Mouse (Mus musculus) layer of hippocampus, adult 2 months (tissue): ENCODE results near the gene Cox6a2. TPM values are rescaled to one million over a fixed set of nuclear protein-coding genes. Genes with fewer than 3 reads are reported as not detected.

Experiments used
- DNase-seq, 2 experiments: peaks; one replicate each; pipeline ENCODE4 v3.0.0; 2022; ENCODE audit warnings: low spot score in 2 of 2
- H3K27ac ChIP-seq: fragments of 200-600 bp; 2 replicates; pipeline ENCODE4 v1.8.1; 2022
- H3K4me3 ChIP-seq: fragments of 200-600 bp; 2 replicates; pipeline ENCODE4 v1.8.1; 2022; ENCODE audit warnings: mild to moderate bottlenecking
- CTCF ChIP-seq: fragments of 200-600 bp; conservative IDR thresholded peaks from 2 replicates; pipeline ENCODE4 v1.8.1; 2022; ENCODE audit warnings: antibody characterized with exemption, mild to moderate bottlenecking, moderate library complexity
- long read RNA-seq, 2 experiments: library from polyadenylated mRNA; stranded (forward); transcript quantifications; one replicate each; pipeline ENCODE4 v2.0.0; 2021; ENCODE audit warnings: borderline mapping rate in 2 of 2
- total RNA-seq, 2 experiments: library from RNA; stranded (reverse); gene quantifications; 2 replicates each; pipeline ENCODE4 v1.2.3; 2021

Cox6a2 gene
- 1 to 10 TPM; 1.4 to 2.5 TPM for total RNA-seq
- long read RNA-seq, experiment 1, partial matches to known transcripts: 0 of 4 reads
- long read RNA-seq, experiment 1, other reads (novel, unspliced or antisense): 0 of 4 reads
- long read RNA-seq, experiment 2, transcript Cox6a2-201 (3 exons, 680 nt): major isoform, 5 of 5 reads
- long read RNA-seq, experiment 2, partial matches to known transcripts: 0 of 5 reads
- long read RNA-seq, experiment 2, other reads (novel, unspliced or antisense): 0 of 5 reads

DNA sequence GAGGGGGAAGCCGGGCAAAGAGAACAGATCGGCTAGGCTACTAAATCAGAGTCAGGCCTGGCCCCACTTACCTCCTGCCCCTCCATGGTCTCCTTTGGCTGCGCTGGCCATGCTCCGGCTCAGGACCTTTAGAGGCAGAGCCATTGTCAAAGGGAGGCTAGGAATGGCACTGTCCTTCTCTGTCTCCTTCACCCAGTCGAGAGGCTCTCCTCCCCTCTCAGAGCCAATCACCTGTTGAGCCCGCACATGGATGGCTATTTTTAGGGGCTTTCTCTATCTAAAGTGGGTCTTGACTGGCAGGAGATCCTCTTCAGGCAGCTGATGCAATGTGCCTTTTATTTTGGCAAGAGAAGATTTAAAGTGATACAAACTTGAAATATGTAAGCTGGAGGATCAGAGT is at the start of gene Cox6a2:
TSS of gene Cox6a2 (minus strand) at position 236 of the 400 bp plus-strand sequence.
- no peak for DNase-seq
- TF ChIP-seq CTCF: no peak
- Histone ChIP-seq H3K27ac (no peak within 1 kb of the TSS), H3K4me3 (no peak within 1 kb of the TSS)

DNA sequence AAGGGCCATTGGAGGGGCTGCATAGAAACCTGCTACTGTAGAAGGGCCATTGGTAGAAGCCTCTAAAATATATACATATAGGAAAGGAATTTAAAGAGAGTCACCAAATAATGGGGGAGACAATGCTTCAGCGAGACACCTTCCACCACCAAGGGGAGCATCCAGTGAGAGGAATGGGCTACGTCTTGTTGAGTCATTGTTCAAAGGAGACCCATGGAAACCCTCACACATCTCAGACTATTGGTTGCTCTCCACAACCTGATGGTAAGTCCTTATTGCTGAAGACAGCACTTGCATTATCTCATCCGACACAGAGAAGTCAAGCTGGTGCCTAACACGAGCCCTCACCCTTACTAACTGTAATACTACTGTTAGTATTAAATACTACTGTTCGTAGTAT is 49.6 kb upstream of the Cox6a2 start:
- no peak for DNase-seq
- H3K27ac ChIP-seq: no peak overlapping the region
- no peak overlapping the region for H3K4me3 ChIP-seq
- no peak for TF ChIP-seq CTCF

DNA sequence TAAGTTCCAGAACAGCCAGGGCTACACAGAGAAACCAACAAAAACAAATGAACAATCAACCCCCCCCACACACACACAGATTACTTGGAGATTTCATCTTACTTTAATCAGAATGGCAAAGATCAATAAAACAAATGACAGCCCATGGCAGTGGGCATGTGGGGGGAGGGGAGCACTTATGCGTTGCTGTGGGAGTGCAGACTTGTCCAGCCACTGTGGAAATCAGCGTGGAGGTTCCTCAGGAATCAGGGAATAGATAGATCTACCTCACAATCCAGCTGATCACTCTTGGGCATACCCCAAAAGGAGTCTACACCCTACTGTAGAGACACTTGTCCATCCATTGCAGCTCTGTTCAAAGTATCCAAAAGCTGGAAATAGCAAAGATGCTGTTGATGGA is 48.8 kb upstream of the Cox6a2 start:
- Histone ChIP-seq H3K4me3 (no peak overlapping the region), H3K27ac (no peak overlapping the region)
- no peak for TF ChIP-seq CTCF
- DNase-seq: no peak

DNA sequence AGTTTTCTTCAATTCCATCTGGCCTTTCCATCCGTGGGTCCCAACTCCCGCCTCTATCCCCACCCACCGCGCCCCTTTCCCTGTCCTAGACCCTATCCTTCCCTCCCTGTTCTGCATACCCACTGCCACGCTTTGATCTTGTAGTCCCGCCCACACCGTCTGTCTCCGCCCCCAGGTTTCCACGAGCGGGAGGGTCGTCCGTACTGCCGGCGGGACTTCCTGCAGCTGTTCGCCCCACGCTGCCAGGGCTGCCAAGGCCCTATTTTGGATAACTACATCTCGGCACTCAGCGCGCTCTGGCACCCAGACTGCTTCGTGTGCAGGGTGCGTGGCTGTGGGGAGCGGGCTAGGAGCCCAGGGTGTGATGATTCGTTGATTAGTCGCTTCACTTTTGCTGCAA is 46.4 kb upstream of the Cox6a2 start:
- DNase-seq: peak; percentile 79 to 81
- H3K27ac ChIP-seq: no peak overlapping the region
- no peak for TF ChIP-seq CTCF
- peak overlapping the region; percentile 26; the same call in 1 of the 2 replicates for H3K4me3 ChIP-seq

DNA sequence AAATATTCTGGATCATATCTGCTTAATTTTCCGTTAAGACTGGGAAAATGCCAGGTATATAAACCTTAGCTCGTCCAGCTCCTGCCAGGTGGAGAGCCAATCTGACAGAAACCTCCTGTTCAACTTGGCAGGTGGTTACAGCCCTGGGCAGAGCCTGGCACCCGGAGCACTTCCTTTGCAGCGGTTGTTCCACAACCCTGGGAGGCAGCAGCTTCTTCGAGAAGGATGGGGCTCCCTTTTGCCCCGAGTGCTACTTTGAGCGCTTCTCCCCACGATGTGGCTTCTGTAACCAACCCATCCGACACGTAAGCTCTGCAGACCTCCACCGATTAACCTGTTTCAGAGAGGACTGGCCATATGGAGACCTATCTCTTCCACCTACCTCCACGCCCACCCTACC is 45.8 kb upstream of the Cox6a2 start:
- no peak for TF ChIP-seq CTCF
- DNase-seq: no peak
- Histone ChIP-seq H3K4me3 (no peak overlapping the region), H3K27ac (no peak overlapping the region)

DNA sequence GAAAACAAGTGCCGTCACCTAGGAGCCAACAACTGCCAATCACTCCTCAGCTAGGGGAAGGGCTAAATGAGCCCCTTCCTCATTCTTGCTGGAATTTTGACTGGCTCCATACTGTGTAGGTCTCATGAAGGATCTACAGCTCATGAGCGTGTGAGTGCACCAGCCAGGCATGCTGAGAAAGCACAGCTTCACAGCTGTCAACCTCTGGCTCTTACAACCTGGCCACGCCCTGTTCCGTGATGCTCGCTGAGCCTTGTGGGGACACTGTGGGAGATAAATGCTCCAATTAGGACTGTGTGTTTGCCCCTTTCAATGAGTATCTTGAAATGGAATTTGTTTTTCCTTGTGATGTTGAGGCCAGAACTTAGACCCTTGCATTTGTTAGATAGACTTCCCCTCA is 43.8 kb upstream of the Cox6a2 start:
- DNase-seq: no peak
- TF ChIP-seq CTCF: no peak
- Histone ChIP-seq H3K27ac (no peak overlapping the region), H3K4me3 (no peak overlapping the region)

DNA sequence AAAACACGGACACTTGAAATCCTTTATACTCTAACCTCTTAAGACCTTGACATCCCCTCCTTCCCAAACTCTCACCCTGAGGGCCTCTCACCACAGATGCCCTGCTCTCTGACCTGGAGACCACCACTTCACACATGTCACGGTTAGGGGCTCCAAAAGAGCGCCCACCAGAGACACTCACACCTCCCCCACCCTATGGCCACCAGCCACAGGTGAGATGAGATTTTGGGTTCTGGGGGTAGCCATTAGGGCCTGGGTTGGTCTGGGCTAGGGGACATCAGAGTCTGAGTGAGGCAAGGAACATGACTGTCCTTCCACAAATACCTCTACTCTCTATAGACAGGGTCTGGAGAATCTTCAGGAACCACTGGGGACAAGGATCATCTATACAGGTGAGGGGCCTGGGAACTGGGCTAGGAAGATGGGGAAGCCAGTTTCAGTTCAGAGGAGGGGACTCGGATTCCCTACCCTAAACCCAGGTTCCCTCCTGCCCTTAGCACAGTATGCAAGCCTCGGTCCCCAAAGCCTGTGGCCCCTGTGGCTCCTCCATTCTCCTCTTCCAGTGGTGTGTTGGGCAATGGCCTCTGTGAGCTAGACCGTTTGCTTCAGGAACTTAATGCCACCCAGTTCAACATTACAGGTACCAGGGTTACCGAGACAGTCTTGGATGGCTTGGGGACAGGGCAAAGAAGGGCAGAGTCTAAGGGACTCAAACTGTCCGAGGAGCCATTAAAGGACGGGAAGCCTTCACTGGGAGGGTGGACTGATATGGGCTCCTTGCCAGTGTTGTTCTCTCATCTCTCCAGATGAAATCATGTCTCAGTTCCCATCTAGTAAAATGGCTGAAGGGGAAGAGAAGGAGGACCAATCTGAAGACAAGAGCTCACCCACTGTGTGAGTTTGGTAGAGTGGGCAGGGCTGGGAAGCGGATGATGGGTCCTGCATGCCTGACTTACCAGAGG is 42.2 kb upstream of the Cox6a2 start:
- no peak overlapping the region for H3K27ac ChIP-seq
- peak overlapping the region; percentile 8; the same call in 1 of the 2 replicates for H3K4me3 ChIP-seq
- TF ChIP-seq CTCF: no peak
- no peak for DNase-seq

DNA sequence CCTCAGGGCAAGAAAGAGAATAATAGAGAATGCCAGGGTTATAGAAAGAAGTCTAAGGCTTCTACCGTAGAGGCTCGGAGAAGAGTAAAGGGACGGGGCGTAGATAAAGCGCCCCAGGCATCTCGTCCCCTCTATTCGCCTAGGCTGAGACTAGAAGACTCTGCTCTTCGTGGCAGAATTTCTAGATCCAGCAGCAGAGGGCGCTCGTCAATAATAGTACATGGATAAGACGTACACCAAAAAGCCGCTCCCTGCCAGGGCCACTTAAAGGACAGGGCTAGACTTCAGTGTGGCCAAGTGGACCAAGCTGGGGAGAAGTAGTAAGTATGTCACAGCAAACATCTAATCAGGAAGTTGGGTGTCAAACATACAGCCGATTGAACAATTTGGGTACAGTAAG is 41.3 kb upstream of the Cox6a2 start:
- H3K4me3 ChIP-seq: peak overlapping the region; percentile 51
- peak; percentile 78 to 86 for DNase-seq
- peak overlapping the region; percentile 91 for H3K27ac ChIP-seq
- peak; percentile 89 for TF ChIP-seq CTCF

DNA sequence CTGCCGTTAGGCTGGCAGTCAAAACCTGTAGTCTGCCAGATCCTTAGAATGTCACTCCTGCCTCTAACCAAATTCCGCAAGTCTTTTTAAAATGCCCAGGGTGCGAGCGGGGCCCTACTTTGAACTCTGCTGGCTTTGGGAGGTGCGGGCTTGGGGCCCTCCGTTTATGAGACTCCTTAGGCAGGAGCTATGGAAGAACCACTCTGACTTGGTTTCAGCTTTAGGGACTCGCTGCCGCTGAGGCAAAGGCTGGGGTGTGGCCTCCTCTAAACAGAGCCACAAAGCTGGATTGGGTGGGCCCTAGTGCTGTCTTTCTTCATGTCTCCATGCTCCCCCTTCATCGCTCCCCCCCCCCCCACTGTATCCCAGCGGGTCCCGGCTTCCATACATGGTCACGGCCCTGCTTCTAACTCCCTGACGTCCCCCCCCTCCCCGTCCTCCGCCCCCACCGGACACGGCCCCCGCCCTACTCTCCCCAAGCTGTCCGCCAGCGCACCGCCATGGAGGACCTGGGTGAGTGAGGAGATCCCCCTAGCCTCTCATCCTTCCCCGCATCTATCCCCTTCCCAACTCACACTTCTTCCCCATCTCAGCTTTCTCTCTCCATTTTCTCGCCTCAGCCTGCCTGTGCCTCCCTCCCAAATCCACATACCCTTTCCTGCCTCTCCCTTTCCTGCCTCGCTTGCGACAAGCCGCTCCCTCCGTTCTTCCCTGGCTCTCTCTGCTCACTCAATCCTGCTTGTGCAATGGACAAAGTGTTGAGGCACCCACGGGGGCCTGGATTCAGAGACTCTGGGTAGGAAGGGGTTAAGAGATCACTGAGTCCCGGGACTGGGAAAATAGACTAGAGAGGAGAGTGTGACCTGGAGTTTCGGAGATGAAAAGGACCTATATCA is 40.6 kb upstream of the Cox6a2 start, which contains the start of gene Tgfb1i1:
TSS of gene Tgfb1i1 (plus strand) at position 317 of the 896 bp plus-strand sequence.
- Histone ChIP-seq H3K4me3 (peak within 1 kb of the TSS; percentile 51), H3K27ac (peak within 1 kb of the TSS; percentile 91)
- TF ChIP-seq CTCF: no peak
- DNase-seq: peak in 1 of 2 experiments; percentile 39

DNA sequence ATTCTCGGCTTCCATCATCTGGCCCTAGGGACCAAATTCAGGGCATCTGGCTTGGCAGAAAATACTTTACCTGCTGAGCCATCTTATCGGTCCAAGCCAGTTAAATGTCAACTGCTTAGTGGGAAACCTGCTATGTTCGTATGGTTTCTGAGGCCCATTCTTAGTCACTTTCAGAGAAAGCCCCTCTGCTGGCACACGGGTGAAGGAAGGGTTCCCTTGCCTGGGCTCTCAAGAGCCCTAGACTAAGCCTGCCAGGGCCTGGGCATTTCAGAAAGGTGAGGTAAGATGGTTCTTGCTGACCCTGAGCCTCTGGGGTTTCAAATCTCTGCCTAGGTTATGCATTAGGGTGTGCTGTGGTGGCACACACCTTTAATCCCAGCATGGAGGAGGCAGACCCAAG is 39.4 kb upstream of the Cox6a2 start:
- Histone ChIP-seq H3K4me3 (no peak overlapping the region), H3K27ac (peak overlapping the region; percentile 91; the same call in 1 of the 2 replicates)
- DNase-seq: no peak
- TF ChIP-seq CTCF: no peak

DNA sequence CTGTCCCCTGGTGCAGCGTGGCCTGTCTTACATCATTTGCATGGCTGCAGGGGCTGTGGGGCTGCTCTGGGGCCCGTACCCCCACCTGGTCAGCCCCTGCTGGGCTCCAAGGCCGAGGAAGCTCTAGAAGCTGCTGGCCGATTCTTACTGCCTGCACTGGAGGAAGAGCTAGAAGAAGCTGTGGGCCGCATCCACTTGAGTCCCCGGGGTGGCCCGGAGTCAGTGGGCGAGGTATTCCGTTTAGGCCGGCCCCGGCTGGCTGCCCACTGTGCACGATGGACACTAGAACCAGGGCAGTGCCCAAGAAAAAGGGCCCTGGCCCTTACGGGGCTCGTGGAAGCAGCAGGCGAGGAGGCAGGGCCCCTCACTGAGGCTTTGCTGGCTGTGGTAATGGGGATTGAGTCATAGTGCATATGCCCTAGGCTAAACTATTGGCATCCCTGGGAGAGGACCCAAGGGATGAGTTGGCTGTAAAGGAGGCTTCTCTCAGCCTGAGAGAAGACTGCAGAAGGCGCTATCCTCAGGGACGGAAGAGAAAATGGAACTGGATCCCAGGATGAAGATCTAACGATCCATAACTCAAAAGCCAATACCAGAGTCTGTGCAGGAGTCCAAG is 38.3 kb upstream of the Cox6a2 start:
- no peak for TF ChIP-seq CTCF
- Histone ChIP-seq H3K4me3 (no peak overlapping the region), H3K27ac (no peak overlapping the region)
- DNase-seq: no peak

DNA sequence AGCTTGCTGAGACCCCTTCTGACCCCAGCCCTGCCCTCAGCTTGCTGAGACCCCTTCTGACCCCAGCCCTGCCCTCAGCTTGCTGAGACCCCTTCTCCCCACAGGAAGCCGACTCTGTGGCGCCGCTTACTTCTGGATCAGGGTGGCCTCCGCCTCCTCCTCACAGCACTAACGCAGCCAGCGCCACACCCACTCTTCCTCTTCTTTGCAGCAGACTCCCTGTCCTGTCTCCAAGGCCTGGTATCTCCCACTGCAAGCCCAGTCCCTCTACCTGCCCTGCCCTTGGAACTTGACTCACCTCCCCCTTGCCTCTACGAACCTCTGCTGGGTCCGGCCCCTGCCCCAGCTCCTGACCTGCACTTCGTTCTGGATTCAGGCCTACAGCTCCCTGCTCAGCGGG is 37.7 kb upstream of the Cox6a2 start:
- no peak for TF ChIP-seq CTCF
- no peak overlapping the region for H3K27ac ChIP-seq
- H3K4me3 ChIP-seq: no peak overlapping the region
- no peak for DNase-seq
